Mouse (Mus musculus): ENCODE results near the gene Napsa. TPM values are rescaled to one million over a fixed set of nuclear protein-coding genes. Genes with fewer than 3 reads are reported as not detected.

Gene Napsa
- total RNA-seq, 2 experiments from 2014 or later = not detected

- intact Hi-C loops (cut with DNase I; ENCODE audit: low total_unique reads) = loop anchor here (5.0 kb wide), 1 partner anchor 41 kb away; the partner anchor contains the start of gene Mybpc2
- DNase-seq = no peak
Measured at GRCm38 (mm10) chr7:44563284-44563683, 8.9 kb upstream of the Napsa start.

DNA sequence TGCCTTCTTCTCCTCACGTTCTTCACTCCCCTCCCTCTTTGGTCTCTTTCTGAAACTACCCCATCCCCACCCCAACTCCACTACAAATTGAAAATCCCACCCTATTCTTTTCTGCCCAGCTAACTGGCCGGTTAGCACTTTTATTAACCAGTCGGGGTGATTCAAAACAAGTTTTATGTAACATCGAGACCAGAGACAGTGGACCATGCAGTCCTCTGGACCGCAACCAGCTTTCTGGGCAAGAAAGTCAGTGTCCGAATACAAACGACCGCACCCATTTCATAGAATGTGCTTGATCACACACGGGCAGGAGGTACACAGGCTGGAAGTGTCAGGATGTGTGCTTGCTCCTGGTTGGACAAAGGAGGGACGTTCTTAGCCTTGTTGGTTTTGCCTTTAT, 7.7 kb upstream of the Napsa start:
- no peak for DNase-seq
- intact Hi-C loops (cut with DNase I; ENCODE audit: low total_unique reads) = loop anchor here (5.0 kb wide), 1 partner anchor 42 kb away; the partner anchor contains the start of gene Mybpc2

DNA sequence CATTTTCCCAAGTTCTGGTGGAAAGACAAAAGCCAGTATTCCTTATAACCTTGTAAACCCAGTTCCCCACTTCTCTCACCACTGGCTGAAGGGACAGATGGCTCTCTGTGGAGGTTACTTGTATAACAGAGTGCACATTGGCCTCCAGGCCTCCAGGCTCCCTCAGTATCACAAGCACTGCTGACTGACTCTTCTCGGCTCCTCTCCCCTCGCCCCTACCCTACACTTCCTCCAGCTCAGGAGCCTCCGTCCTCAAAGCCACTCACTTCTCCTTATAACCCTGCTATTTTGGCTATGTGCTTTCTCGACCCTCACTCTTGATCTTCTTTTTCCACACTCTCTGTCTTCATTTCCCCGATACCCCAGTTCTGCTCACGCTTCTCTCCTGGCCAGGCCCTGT, 6.8 kb upstream of the Napsa start:
- no peak for DNase-seq
- intact Hi-C loops (cut with DNase I; ENCODE audit: low total_unique reads) = no loop called here

GRCm38 (mm10) chr7:44568803-44569202, 3.4 kb upstream of the Napsa start:
- intact Hi-C loops (cut with DNase I; ENCODE audit: low total_unique reads) = no loop called here
- no peak for DNase-seq

- DNase-seq = no peak
- intact Hi-C loops (cut with DNase I; ENCODE audit: low total_unique reads) = no loop called here
Measured at GRCm38 (mm10) chr7:44570989-44571388, 1.2 kb upstream of the Napsa start.

DNA sequence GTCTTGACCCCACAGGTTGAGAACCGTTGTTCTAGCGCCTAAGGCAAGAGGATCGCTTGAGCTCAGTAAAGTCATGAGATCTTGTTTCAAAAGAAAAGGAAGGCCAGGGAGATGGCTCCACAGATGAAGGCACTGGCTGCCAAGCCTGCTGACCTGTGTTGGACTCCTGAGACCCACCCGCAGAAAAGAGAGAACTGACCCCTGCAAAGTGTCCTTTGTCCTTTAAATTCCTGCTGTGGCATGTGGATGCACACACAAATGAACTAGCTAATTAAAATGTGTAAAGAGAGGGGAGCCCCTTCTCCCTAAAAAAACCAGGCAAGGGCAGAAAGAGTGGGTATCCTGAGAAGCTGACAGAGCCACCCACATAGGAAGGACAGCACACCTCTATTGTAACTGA, 369 bp upstream of the Napsa start:
- no peak for DNase-seq
- intact Hi-C loops (cut with DNase I; ENCODE audit: low total_unique reads) = no loop called here

DNA sequence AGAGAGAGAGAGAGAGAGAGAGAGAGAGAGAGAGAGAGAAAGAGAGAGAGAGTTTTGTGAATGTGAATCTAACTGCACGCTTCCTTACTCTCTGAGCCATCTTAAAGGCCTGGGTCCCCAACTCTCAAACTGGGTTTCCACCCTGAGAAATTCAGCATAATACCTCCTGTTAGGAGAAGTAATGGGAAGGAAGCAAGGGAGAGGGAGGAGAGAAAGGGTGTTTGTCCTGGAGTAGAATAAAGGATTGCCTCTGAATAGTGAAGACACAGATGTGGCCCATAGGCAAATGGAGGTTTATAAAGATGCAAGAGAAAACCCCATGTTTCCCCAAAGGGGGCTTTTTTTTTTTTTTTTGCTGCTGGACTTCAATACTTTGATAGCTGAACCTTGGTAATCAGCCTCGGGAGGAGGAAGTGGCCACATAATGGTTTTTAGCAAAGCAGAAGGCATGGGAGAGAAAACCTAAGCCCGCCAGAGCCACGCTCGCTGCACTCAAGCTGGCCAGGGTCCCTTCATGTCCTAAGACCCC, 840 bp downstream of the Napsa start:
- intact Hi-C loops (cut with DNase I; ENCODE audit: low total_unique reads) = no loop called here

GRCm38 (mm10) chr7:44576333-44576844, 4.2 kb downstream of the Napsa start:
- no peak for DNase-seq
- intact Hi-C loops (cut with DNase I; ENCODE audit: low total_unique reads) = no loop called here

More for the DNA sequence above, 840 bp downstream of the Napsa start:
- no peak for DNase-seq

DNA sequence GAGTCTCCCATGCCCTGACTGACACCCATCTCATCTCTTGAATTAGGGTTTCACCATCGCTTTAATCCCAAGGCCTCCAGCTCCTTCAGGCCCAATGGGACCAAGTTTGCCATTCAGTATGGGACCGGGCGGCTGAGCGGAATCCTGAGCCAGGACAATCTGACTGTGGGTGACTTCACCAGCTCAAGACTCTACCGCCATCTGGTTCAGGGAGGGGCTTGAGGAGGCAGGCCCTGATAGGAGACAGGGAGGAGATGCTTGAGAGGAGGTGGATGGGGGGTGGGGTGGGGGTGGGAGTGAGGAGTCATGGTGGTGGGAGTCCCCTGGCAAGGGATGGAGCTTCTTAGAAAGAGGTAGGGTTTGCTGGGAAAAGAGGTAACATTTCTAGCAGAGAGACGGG, 9.5 kb downstream of the Napsa start:
- intact Hi-C loops (cut with DNase I; ENCODE audit: low total_unique reads) = no loop called here
- no peak for DNase-seq

DNA sequence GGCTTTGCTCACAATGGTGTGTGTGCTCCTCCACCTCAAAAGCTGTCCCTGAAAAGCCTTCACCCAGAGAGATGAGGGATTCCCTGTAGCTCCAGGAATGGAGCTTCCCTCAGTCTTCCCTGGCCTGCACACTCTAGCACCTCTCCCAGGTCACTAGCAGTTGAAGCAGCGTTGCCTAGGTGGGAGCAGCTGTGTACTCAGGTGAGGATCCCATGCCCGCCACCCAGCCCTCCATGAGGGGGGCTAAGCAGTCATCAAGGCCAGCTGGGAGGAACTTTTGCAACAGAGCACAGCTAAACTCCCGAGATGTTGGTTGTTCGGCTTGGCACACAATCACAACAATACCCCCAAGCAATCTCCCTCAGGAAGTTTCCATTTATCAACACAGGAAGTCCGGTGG, 10.5 kb downstream of the Napsa start:
- intact Hi-C loops (cut with DNase I; ENCODE audit: low total_unique reads) = no loop called here

GRCm38 (mm10) chr7:44583146-44583545, 11.0 kb downstream of the Napsa start:
- intact Hi-C loops (cut with DNase I; ENCODE audit: low total_unique reads) = no loop called here

More for the DNA sequence above, 10.5 kb downstream of the Napsa start:
- DNase-seq = no peak

DNA sequence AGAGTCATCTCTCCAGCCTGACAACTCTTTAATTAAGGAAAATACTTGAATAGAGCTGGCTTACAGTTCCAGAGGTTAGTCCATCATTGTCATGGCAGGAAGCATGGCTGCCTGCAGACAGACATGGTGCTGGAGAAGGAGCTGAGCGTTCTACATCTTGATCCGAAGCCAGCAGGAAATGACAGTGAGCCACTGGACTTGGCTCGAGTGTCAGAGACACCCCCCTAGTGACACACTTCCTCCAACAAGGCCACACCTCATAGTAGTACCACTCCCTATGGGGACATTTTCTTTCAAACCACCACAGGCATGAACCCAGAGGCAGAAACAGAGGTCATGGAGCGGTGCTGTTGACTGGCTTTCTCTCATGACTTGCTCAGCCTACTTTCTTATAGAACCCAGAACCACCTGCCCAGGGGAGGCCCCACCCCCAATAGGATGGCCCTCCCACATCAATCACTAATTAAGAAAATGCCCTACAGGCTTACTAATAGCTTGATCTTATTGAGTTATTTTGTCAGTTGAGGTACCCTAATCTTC, 12.2 kb downstream of the Napsa start:
- intact Hi-C loops (cut with DNase I; ENCODE audit: low total_unique reads) = no loop called here
- no peak for DNase-seq

More at GRCm38 (mm10) chr7:44583146-44583545, 11.0 kb downstream of the Napsa start:
- no peak for DNase-seq

- no peak for DNase-seq
- intact Hi-C loops (cut with DNase I; ENCODE audit: low total_unique reads) = no loop called here
Measured at GRCm38 (mm10) chr7:44584921-44585320, 12.7 kb downstream of the Napsa start.

GRCm38 (mm10) chr7:44585606-44586005, 13.4 kb downstream of the Napsa start:
- no peak for DNase-seq
- intact Hi-C loops (cut with DNase I; ENCODE audit: low total_unique reads) = no loop called here

DNA sequence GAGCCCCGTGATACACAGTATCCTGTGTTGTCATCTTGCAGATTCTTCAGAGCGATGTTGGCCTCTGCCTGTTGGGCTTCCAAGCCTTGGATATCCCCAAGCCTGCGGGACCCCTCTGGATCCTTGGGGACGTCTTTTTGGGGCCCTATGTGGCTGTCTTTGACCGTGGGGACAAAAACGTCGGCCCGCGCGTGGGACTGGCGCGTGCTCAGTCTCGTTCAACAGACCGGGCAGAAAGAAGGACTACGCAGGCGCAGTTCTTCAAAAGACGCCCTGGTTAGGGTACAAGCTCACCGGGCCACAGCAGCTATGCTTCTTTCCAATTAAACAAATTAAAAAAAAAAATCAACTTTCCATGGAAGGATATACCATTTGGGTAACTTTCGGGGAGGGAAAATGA, 14.3 kb downstream of the Napsa start:
- DNase-seq = no peak

GRCm38 (mm10) chr7:44586930-44587329, 14.8 kb downstream of the Napsa start:
- intact Hi-C loops (cut with DNase I; ENCODE audit: low total_unique reads) = no loop called here
- DNase-seq = peak; percentile 20

More for the DNA sequence above, 14.3 kb downstream of the Napsa start:
- intact Hi-C loops (cut with DNase I; ENCODE audit: low total_unique reads) = no loop called here

- intact Hi-C loops (cut with DNase I; ENCODE audit: low total_unique reads) = no loop called here
- DNase-seq = no peak
Measured at GRCm38 (mm10) chr7:44587676-44588075, 15.5 kb downstream of the Napsa start.

GRCm38 (mm10) chr7:44588338-44588737, 16.2 kb downstream of the Napsa start:
- no peak for DNase-seq
- intact Hi-C loops (cut with DNase I; ENCODE audit: low total_unique reads) = no loop called here

GRCm38 (mm10) chr7:44589149-44589548, 17.0 kb downstream of the Napsa start:
- intact Hi-C loops (cut with DNase I; ENCODE audit: low total_unique reads) = no loop called here
- DNase-seq = peak; percentile 39

DNA sequence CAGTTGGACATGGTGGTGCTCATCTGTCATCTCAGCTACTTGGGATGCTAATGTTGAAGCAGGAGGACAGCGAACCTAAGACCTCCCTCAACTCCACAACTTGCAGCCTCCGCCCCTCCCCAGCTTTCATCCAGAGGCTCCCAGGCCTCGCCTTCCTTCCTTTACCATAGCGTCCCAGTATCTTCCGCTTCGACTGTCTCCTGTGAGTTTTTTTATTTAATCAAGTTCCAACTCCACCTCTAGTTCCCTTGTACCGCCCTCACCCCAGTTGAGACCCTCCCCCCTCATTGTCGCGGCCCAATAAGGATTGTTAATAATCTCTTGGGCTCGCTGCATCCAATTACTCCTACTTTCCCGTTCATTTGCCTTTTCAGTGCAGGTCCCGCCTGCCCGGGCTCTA, 17.8 kb downstream of the Napsa start:
- intact Hi-C loops (cut with DNase I; ENCODE audit: low total_unique reads) = no loop called here
- no peak for DNase-seq

Data from gastrocnemius, postnatal 14 days (tissue).